Mouse (Mus musculus) MN1 (cell line): ENCODE data around the gene A030005L19Rik.
"Not testable (repeated sequence)": the region's sequence is repeated elsewhere in the genome, so short reads cannot be mapped to it uniquely, and the experiment has no call there.

ENCODE experiments used
- DNase-seq: peaks from one replicate; pipeline ENCODE4 v3.0.0-alpha.2; 2016; ENCODE audit warnings: low spot score

A030005L19Rik gene

DNA sequence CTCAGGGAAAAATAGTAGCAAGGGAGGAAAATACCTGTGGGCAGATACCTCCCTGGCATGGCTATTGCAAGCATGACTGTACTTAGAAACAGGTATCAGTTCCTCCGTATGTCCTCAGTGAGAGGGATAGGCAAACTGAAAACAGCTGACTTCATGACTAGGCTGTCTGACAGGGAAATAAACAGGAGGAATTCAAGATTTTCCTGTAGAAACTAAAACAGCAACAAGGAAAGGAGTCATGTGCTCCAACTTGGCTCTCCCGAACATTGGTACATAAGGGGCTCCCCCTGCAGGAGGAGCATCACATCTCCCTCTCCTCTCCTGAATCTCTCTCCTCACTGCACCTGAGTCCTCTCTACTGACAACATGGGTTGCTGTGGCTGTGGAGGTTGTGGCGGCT lies at the start of gene A030005L19Rik:
Gene A030005L19Rik (plus strand): TSS at position 301 of the 400 bp plus-strand sequence.
- no peak for DNase-seq

GRCm38 (mm10) chr1:82870202-82870601 lies 42.9 kb upstream of the A030005L19Rik start:
- DNase-seq, result no peak

DNA sequence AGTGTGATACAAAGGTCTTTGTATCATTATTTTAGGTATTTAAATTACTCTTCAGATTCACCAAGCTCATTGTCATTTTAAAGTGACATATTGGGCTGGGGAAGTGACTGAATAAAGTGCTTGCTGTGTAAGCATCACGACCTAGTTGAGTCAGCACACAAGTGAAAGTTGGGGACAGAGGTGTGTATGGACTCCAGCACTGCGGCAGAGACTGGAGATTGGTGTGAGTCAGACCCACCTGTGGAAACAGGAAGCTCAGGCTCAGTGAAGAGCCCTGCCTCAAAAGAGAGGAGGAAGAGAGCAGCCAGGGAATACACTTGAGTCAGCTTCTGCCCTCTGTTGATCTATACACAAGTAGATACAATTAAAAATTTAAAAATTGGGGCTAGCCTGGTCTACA lies 34.0 kb upstream of the A030005L19Rik start:
- DNase-seq, result no peak

GRCm38 (mm10) chr1:82880196-82880595 lies 32.9 kb upstream of the A030005L19Rik start:
- no peak for DNase-seq

DNA sequence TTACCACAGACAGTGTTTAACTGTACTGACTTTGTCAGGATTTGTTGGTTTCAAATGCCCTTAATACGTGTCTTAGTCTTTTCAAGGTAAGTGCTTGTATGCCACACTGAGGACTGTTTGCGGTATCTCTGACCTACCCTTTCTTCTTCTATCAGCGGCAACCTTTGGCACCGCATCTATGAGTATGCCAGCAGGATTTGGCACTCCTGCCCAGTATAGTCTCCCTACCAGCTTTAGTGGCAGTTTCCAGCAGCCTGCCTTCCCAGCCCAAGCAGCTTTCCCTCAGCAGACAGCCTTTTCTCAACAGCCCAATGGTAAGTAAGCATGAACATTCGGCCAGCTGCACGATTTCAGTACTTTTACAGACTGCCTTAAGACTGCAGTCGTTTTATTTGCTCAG lies 19.9 kb upstream of the A030005L19Rik start:
- no peak for DNase-seq

DNA sequence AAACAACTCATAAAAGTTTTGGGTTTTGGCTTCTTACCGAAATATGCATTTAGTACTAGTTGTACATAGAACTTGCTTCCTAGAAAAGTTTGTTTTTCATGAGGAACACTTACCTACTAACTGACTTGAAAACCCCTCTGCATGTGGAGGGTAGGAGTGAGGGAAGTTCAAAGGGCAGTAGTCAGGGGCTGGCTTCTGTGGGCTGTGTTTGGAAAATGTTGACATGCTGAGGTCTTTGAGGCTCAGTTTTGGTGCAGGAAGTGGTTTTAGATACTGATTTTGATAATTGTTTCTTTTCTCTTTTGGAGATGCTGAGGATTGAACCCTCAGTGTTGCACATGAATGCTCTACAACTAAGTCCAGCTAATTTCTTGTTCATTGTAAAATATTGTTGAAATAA lies 12.6 kb upstream of the A030005L19Rik start:
- DNase-seq, result no peak

GRCm38 (mm10) chr1:82901201-82901600 lies 11.9 kb upstream of the A030005L19Rik start:
- no peak for DNase-seq

- no peak for DNase-seq
Measured at GRCm38 (mm10) chr1:82905886-82906285, 7.2 kb upstream of the A030005L19Rik start.

DNA sequence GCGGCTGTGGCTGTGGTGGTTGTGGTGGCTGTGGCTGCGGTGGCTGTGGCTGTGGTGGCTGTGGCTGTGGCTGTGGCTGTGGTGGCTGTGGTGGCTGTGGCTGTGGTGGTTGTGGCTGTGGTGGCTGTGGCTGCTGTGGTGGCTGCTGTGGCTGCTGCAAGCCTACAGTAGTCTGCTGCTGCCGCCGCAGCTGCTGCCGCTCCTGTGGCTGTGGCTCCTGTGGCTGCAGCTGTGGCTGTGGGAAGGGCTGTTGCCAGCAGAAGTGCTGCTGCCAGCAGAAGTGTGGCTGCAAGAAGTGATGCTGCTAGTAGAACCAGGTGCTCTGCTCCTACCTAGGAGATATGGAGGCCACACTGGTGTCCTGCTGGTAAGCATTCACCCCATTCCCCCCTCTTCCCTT lies 309 bp downstream of the A030005L19Rik start:
- not testable (repeated sequence) for DNase-seq

DNA sequence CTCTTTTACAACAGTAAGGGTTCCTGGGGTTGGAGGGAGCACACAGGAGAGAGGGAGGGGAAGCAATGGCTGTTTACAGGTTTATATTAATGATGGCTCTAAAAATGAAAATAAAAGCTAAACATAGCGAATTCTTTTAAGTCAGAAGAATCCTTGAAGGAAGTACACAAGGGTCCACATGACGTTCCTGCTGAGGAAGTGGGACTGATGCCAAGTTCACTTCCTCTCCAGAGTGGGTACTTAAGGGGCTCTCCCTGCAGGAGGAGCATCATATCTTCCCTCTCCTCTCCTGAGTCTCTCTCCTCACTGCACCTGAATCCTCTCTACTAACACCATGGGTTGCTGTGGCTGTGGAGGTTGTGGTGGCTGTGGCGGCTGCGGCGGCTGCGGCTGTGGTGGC lies 11.5 kb downstream of the A030005L19Rik start, which contains the start of gene A030014E15Rik:
Gene A030014E15Rik (plus strand): TSS at position 268 of the 400 bp plus-strand sequence.
- no peak for DNase-seq

DNA sequence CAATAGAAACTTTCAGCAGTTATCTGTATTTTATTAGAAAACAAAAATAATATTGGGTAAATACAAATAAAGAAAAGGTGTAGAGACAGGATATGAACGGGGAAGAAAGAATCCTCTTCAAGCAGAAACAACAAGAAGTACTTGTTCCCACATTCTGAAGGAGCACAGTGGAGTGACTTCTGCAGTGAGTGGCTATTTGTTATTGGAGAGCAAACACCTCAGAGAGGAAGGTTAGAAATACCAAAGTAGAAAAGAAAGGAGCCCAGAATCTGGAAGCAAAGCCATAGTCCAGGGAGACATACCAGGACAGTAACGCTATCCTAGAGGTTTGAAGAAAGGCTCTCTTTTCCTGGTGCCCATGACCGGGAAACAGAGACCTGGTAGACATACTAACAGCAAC lies 17.4 kb downstream of the A030005L19Rik start:
- DNase-seq, result not testable (repeated sequence)

- DNase-seq, result not testable (repeated sequence)
Measured at GRCm38 (mm10) chr1:82931326-82931725, 18.2 kb downstream of the A030005L19Rik start, which contains the start of gene Gm6217. TSS of gene Gm6217 (minus strand) at chr1:82931399.

- DNase-seq, result no peak
Measured at GRCm38 (mm10) chr1:82938666-82939065, 25.5 kb downstream of the A030005L19Rik start.

DNA sequence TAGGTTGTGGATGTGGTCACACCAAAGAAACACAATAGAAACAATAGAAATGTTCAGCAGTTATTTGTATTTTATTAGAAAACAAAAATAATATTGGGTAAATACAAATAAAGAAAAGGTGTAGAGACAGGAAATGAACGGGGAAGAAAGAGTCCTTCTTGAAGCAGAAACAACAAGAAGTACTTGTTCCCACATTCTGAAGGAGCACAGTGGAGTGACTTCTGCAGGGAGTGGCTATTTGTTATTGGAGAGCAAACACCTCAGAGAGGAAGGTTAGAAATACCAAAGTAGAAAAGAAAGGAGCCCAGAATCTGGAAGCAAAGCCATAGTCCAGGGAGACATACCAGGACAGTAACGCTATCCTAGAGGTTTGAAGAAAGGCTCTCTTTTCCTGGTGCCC lies 29.4 kb downstream of the A030005L19Rik start:
- not testable (repeated sequence) for DNase-seq

- not testable (repeated sequence) for DNase-seq
Measured at GRCm38 (mm10) chr1:82943295-82943694, 30.2 kb downstream of the A030005L19Rik start, which contains the start of gene A030003K21Rik. TSS of gene A030003K21Rik (minus strand) at chr1:82943388.

- not testable (repeated sequence) for DNase-seq
Measured at GRCm38 (mm10) chr1:82946029-82946428, 32.9 kb downstream of the A030005L19Rik start.

DNA sequence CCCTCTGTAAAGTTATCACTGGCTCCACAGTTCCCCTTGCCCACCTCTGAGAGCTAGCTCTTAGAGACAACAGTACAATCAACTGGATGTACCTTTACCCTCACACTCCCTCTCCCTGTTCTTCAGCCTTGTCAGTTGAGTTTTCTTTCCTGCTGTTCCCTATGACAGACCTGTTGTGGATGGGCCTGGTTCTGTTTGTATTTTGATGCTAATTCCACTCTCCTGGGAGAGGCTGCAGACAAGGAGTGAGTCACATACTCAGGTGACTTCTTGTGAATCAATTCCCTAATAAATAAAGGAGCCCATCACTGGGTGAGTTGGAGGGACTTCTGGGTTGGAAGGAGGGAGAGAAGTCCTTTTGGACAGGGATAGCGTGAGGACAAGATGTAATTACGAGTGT lies 35.5 kb downstream of the A030005L19Rik start:
- no peak for DNase-seq

DNA sequence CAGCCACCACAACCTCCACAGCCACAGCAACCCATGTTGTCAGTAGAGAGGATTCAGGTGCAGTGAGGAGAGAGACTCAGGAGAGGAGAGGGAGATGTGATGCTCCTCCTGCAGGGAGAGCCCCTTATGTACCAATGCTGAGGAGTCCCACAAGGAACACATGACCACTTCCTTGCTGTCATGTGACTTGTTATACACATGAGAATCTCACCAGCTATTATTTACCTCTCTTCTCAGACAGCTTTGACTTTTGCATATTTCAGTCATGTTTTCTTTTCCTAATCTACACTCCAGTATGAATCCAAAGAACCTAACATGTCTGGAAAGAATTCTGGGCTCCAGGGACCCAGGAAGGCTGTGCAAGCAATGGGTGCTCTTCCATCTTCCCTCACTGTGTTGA lies 42.8 kb downstream of the A030005L19Rik start, which contains the start of gene Gm7544:
Gene Gm7544 (minus strand): TSS at position 101 of the 400 bp plus-strand sequence.
- not testable (repeated sequence) for DNase-seq

DNA sequence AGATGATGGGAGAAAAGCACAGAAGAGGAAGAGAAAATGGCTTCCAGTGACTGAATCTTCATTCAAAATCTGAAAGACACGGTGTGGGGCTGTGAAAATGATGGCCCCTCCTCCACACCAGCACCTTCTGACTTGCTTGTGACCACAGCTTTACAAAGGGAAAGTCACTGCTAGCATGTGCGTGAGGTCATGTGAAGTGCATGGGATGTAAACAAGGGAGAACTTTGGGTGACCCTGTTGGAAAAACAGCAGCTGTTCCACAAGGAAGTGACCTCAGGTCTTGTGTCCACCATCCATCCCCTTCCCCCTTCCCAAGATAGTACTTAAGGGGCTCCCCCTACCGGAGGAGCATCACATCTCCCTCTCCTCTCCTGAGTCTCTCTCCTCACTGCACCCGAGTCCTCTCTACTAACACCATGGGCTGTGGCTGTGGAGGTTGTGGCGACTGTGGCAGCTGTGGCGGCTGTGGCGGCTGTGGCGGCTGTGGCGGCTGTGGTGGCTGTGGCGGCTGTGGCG lies 46.8 kb downstream of the A030005L19Rik start, which contains the start of gene Gm47955:
Gene Gm47955 (plus strand): TSS at position 417 of the 516 bp plus-strand sequence.
- DNase-seq, result no peak
